Mouse (Mus musculus): ENCODE measurements around the gene Barx1. TPM values are rescaled to one million over a fixed set of nuclear protein-coding genes. Genes with fewer than 3 reads are reported as not detected.
A peak's percentile ranks its signal among the peaks of the same experiment; 100 is the strongest.

The Barx1 gene
- polyA plus RNA-seq, 1 experiment from 2014 or later, result 3.2 TPM

- ATAC-seq (replicated peaks; ENCODE audit: insufficient number of reproducible peaks, low FRiP score, low TSS enrichment), result no peak
- H3K9me3 ChIP-seq (replicated peaks; ENCODE audit: control insufficient read depth, low read length), result no peaks in the 10 kb centered on the region
- no peak overlapping the region for H3K4me3 ChIP-seq (ENCODE audit: low read depth, low read length)
- H3K36me3 ChIP-seq (ENCODE audit: control insufficient read depth, insufficient read depth, low read length), result no peaks in the 10 kb centered on the region; the same call in 1 of the 2 replicates
- no peaks in the 10 kb centered on the region for H3K4me1 ChIP-seq (ENCODE audit: control insufficient read depth, insufficient read depth, low read length)
- no peak overlapping the region for H3K9ac ChIP-seq (ENCODE audit: low read depth, low read length)
- H3K4me2 ChIP-seq, result no peak overlapping the region
- no peaks in the 10 kb centered on the region for H3K27me3 ChIP-seq (ENCODE audit: control insufficient read depth, insufficient read depth, low read length)
- no peak overlapping the region for H3K27ac ChIP-seq (ENCODE audit: low read depth, low read length)
These were observed 23.2 kb upstream of the Barx1 start for GRCm38 (mm10) chr13:48639570-48639969.

DNA sequence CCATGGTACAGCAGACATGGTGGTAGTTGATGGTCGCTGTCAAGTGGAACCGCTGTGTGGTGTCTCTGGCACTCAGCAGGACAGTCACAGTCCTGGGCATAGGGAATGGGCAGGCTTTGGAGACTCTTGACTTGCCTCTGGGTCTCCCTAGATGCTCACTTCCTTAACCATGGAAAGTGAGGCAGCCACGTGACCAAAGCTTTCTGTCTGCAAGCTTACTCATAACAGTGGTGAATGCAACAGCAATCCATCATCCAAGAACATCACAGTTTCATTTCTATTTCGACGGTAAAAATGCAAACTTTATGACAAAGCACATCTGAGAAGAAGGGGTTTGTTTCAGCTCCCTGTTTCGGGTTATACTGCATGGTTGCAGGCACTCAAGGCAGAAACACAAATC is 19.7 kb upstream of the Barx1 start:
- Histone ChIP-seq H3K27me3 (ENCODE audit: control insufficient read depth, insufficient read depth, low read length) (no peaks in the 10 kb centered on the region), H3K4me1 (ENCODE audit: control insufficient read depth, insufficient read depth, low read length) (no peaks in the 10 kb centered on the region), H3K36me3 (ENCODE audit: control insufficient read depth, insufficient read depth, low read length) (no peaks in the 10 kb centered on the region; the same call in 1 of the 2 replicates), H3K4me3 (ENCODE audit: low read depth, low read length) (no peak overlapping the region), H3K4me2 (no peak overlapping the region), H3K9ac (ENCODE audit: low read depth, low read length) (no peak overlapping the region), H3K9me3 (replicated peaks; ENCODE audit: control insufficient read depth, low read length) (no peaks in the 10 kb centered on the region), H3K27ac (ENCODE audit: low read depth, low read length) (no peak overlapping the region)
- no peak for ATAC-seq (replicated peaks; ENCODE audit: insufficient number of reproducible peaks, low FRiP score, low TSS enrichment)
- 71% methylated on average over 6 of the region's 6 CpGs for WGBS (ENCODE audit: insufficient replicate concordance)

DNA sequence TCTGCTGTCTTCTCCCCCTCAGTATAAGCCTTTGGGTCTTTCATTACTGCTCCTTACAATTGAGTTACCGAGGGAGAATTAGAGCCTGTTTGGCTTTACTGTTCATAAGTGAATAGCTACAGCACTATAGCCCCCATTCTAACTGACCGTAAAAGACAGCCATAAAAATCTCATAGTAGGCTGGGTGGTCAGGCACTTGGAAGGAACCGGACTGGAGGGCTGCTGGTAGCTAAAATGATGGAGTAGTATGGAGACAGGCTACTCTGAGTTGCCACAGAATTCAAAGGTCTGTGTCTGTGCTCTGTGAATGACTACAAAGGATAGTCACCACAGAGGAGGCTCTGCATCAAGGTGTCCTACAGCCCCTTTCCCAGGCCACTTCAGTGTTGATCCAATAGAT is 18.8 kb upstream of the Barx1 start:
- H3K9ac ChIP-seq (ENCODE audit: low read depth, low read length), result no peak overlapping the region

DNA sequence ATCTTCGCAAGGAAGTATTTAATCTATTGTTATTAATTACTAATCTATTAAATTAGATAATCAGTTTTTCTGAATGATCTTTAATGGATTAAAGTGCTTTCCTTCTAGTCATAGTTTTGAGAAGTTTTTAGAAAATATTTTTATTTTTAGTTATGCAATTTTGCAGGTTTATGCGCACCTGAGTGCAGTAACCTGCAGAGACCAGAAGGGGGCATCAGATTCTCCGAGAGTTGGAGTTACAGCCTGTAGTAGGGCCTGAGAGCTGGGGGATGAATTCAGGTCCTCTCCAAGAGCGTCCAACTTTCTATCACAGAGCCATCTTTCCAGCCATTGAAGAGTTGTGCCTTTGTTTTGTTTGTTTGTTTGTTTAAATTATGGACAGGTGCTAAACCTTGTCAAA is 16.1 kb upstream of the Barx1 start:
- Histone ChIP-seq H3K4me3 (ENCODE audit: low read depth, low read length) (no peak overlapping the region), H3K36me3 (ENCODE audit: control insufficient read depth, insufficient read depth, low read length) (no peaks in the 10 kb centered on the region; the same call in 1 of the 2 replicates)

More for the DNA sequence above, 18.8 kb upstream of the Barx1 start:
- Histone ChIP-seq H3K9me3 (replicated peaks; ENCODE audit: control insufficient read depth, low read length) (no peaks in the 10 kb centered on the region), H3K36me3 (ENCODE audit: control insufficient read depth, insufficient read depth, low read length) (no peaks in the 10 kb centered on the region; the same call in 1 of the 2 replicates), H3K27ac (ENCODE audit: low read depth, low read length) (no peak overlapping the region), H3K4me2 (no peak overlapping the region), H3K4me1 (ENCODE audit: control insufficient read depth, insufficient read depth, low read length) (no peaks in the 10 kb centered on the region), H3K4me3 (ENCODE audit: low read depth, low read length) (no peak overlapping the region), H3K27me3 (ENCODE audit: control insufficient read depth, insufficient read depth, low read length) (no peaks in the 10 kb centered on the region)
- no peak for ATAC-seq (replicated peaks; ENCODE audit: insufficient number of reproducible peaks, low FRiP score, low TSS enrichment)
- WGBS (ENCODE audit: insufficient replicate concordance), result 84% methylated on average over 3 of the region's 3 CpGs

GRCm38 (mm10) chr13:48650615-48651014 is 12.2 kb upstream of the Barx1 start:
- no peaks in the 10 kb centered on the region for H3K4me1 ChIP-seq (ENCODE audit: control insufficient read depth, insufficient read depth, low read length)
- no peak for ATAC-seq (replicated peaks; ENCODE audit: insufficient number of reproducible peaks, low FRiP score, low TSS enrichment)
- H3K4me3 ChIP-seq (ENCODE audit: low read depth, low read length), result no peak overlapping the region
- H3K27me3 ChIP-seq (ENCODE audit: control insufficient read depth, insufficient read depth, low read length), result peaks cover 24% of the 10 kb centered on the region
- no peak overlapping the region for H3K4me2 ChIP-seq
- no peaks in the 10 kb centered on the region for H3K36me3 ChIP-seq (ENCODE audit: control insufficient read depth, insufficient read depth, low read length)
- WGBS (ENCODE audit: insufficient replicate concordance), result 0% methylated on average over 1 of the region's 1 CpGs
- H3K9me3 ChIP-seq (replicated peaks; ENCODE audit: control insufficient read depth, low read length), result no peaks in the 10 kb centered on the region
- H3K9ac ChIP-seq (ENCODE audit: low read depth, low read length), result no peak overlapping the region
- no peak overlapping the region for H3K27ac ChIP-seq (ENCODE audit: low read depth, low read length)

More for the DNA sequence above, 16.1 kb upstream of the Barx1 start:
- WGBS (ENCODE audit: insufficient replicate concordance), result 85% methylated on average over 4 of the region's 4 CpGs
- no peak overlapping the region for H3K4me2 ChIP-seq
- H3K27me3 ChIP-seq (ENCODE audit: control insufficient read depth, insufficient read depth, low read length), result no peaks in the 10 kb centered on the region
- H3K4me1 ChIP-seq (ENCODE audit: control insufficient read depth, insufficient read depth, low read length), result no peaks in the 10 kb centered on the region
- no peak overlapping the region for H3K27ac ChIP-seq (ENCODE audit: low read depth, low read length)
- ATAC-seq (replicated peaks; ENCODE audit: insufficient number of reproducible peaks, low FRiP score, low TSS enrichment), result no peak
- no peak overlapping the region for H3K9ac ChIP-seq (ENCODE audit: low read depth, low read length)
- no peaks in the 10 kb centered on the region for H3K9me3 ChIP-seq (replicated peaks; ENCODE audit: control insufficient read depth, low read length)

GRCm38 (mm10) chr13:48651132-48652065 is 11.4 kb upstream of the Barx1 start:
- 43% methylated on average over 6 of the region's 6 CpGs for WGBS (ENCODE audit: insufficient replicate concordance)

GRCm38 (mm10) chr13:48653788-48654770 is 8.7 kb upstream of the Barx1 start:
- peaks cover 5% of the 10 kb centered on the region; the same call in 1 of the 2 replicates for H3K4me1 ChIP-seq (ENCODE audit: control insufficient read depth, insufficient read depth, low read length)
- no peaks in the 10 kb centered on the region for H3K36me3 ChIP-seq (ENCODE audit: control insufficient read depth, insufficient read depth, low read length)
- H3K27ac ChIP-seq (ENCODE audit: low read depth, low read length), result no peak overlapping the region
- H3K9me3 ChIP-seq (replicated peaks; ENCODE audit: control insufficient read depth, low read length), result no peaks in the 10 kb centered on the region
- H3K27me3 ChIP-seq (ENCODE audit: control insufficient read depth, insufficient read depth, low read length), result peaks cover 56% of the 10 kb centered on the region
- no peak overlapping the region for H3K9ac ChIP-seq (ENCODE audit: low read depth, low read length)
- no peak overlapping the region for H3K4me3 ChIP-seq (ENCODE audit: low read depth, low read length)
- 12% methylated on average over 14 of the region's 14 CpGs for WGBS (ENCODE audit: insufficient replicate concordance)
- no peak for ATAC-seq (replicated peaks; ENCODE audit: insufficient number of reproducible peaks, low FRiP score, low TSS enrichment)
- H3K4me2 ChIP-seq, result no peak overlapping the region

More at GRCm38 (mm10) chr13:48651132-48652065, 11.4 kb upstream of the Barx1 start:
- Histone ChIP-seq H3K9me3 (replicated peaks; ENCODE audit: control insufficient read depth, low read length) (no peaks in the 10 kb centered on the region), H3K27me3 (ENCODE audit: control insufficient read depth, insufficient read depth, low read length) (peaks cover 31% of the 10 kb centered on the region), H3K4me2 (no peak overlapping the region), H3K36me3 (ENCODE audit: control insufficient read depth, insufficient read depth, low read length) (no peaks in the 10 kb centered on the region), H3K4me3 (ENCODE audit: low read depth, low read length) (no peak overlapping the region), H3K27ac (ENCODE audit: low read depth, low read length) (no peak overlapping the region), H3K4me1 (ENCODE audit: control insufficient read depth, insufficient read depth, low read length) (peaks cover 3% of the 10 kb centered on the region; the same call in 1 of the 2 replicates), H3K9ac (ENCODE audit: low read depth, low read length) (no peak overlapping the region)
- no peak for ATAC-seq (replicated peaks; ENCODE audit: insufficient number of reproducible peaks, low FRiP score, low TSS enrichment)

DNA sequence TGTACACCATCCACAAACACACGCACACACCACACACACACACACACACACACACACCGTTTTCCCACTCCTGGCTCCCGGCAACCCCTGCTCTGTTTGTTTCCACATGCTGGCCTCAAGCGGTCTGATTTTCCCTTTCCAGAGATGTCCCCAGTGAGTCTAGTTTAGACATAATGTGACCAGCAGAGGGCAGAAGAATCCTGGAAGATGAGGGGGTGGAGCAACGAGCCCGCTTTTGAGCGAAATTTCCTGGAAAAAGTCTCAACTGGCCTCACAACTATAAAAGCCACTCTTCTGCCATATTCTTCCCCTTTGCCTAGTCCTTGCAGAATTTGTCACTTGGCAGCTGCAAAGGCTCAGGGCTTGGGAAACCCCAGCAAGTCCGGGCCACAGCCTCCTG is 7.2 kb upstream of the Barx1 start:
- Histone ChIP-seq H3K36me3 (ENCODE audit: control insufficient read depth, insufficient read depth, low read length) (no peaks in the 10 kb centered on the region), H3K9ac (ENCODE audit: low read depth, low read length) (no peak overlapping the region), H3K4me2 (peak overlapping the region; percentile 29; the same call in 1 of the 2 replicates), H3K27ac (ENCODE audit: low read depth, low read length) (no peak overlapping the region), H3K9me3 (replicated peaks; ENCODE audit: control insufficient read depth, low read length) (no peaks in the 10 kb centered on the region), H3K27me3 (ENCODE audit: control insufficient read depth, insufficient read depth, low read length) (peaks cover 72% of the 10 kb centered on the region), H3K4me3 (ENCODE audit: low read depth, low read length) (no peak overlapping the region), H3K4me1 (ENCODE audit: control insufficient read depth, insufficient read depth, low read length) (peaks cover 12% of the 10 kb centered on the region; the same call in 1 of the 2 replicates)
- under 1% methylated on average over 8 of the region's 8 CpGs for WGBS (ENCODE audit: insufficient replicate concordance)
- peak; percentile 59; the same call in 1 of the 2 replicates for ATAC-seq (replicated peaks; ENCODE audit: insufficient number of reproducible peaks, low FRiP score, low TSS enrichment)

Data from heart, embryonic 11.5 days (tissue).